Mouse (Mus musculus) heart, adult 2 months (tissue): Measurements from ENCODE around the gene Mcu.

ENCODE experiments used
- CTCF ChIP-seq: fragments of 200-600 bp; IDR thresholded peaks from 2 replicates; pipeline ENCODE4 v1.8.1; 2022; ENCODE audit warnings: antibody characterized with exemption, mild to moderate bottlenecking, moderate library complexity
- POLR2A ChIP-seq: fragments of 200-500 bp; IDR thresholded peaks from 2 replicates; pipeline ENCODE4 v1.6.1; 2011; ENCODE audit warnings: mild to moderate bottlenecking, low read depth, low read length, control low read depth; ENCODE audit not compliant: insufficient read depth

GRCm38 (mm10) chr10:59429448-59430135, 186.9 kb downstream of the Mcu start:
- TF ChIP-seq POLR2A (no peak), CTCF (no peak)
